Mouse (Mus musculus): Measurements from ENCODE around the gene En1. TPM values are rescaled to one million over a fixed set of nuclear protein-coding genes. Genes with fewer than 3 reads are reported as not detected.

Gene En1
- total RNA-seq, 1 experiment = 1.2 TPM

GRCm38 (mm10) chr1:120595471-120596240, 6.6 kb upstream of the En1 start:
- no peak overlapping the region for H3K4me3 ChIP-seq (ENCODE audit: insufficient read depth in 1 of 2, low read depth in 1 of 2, low read length in 2 of 2, poor library complexity in 1 of 2, severe bottlenecking in 1 of 2)
- in situ Hi-C loops (cut with MboI; ENCODE audit: low sequenced_read_pairs in 2 of 2, unreplicated experiment in 2 of 2) = loop anchor here (5.0 to 25.0 kb wide), 3 partner anchors 253 to 592 kb away; partner anchors contain the start of gene C1ql2 (in 1 of the 2)
- no peak for TF ChIP-seq ZC3H11A (IDR thresholded peaks at IDR 0.05; ENCODE audit: borderline replicate concordance, low read depth, low read length)
- no peak for TF ChIP-seq CHD2 (IDR thresholded peaks at IDR 0.05; ENCODE audit: low read depth, low read length)
- TF ChIP-seq HCFC1 (IDR thresholded peaks at IDR 0.05; ENCODE audit: borderline replicate concordance, insufficient read depth, low read length) = no peak
- H3K27ac ChIP-seq (ENCODE audit: insufficient read depth, low read depth, low read length, poor library complexity, severe bottlenecking) = no peak overlapping the region
- no peak overlapping the region for H3K9ac ChIP-seq (ENCODE audit: insufficient read depth, low read depth, low read length, poor library complexity, severe bottlenecking)
- DNase-seq (ENCODE audit: low read depth, low spot score) = no peak
- peaks cover 0 to 8% of the 10 kb centered on the region in 2 experiments; a peak in 1 of 4 replicates for H3K4me1 ChIP-seq (ENCODE audit: control insufficient read depth in 2 of 2, insufficient read depth in 2 of 2, low read length in 2 of 2, poor library complexity in 1 of 2)
- H3K9me3 ChIP-seq (ENCODE audit: control insufficient read depth, insufficient read depth, low read depth, low read length) = no peaks in the 10 kb centered on the region
- H3K36me3 ChIP-seq (ENCODE audit: control insufficient read depth, insufficient read depth, low read length, poor library complexity, severe bottlenecking) = no peaks in the 10 kb centered on the region

GRCm38 (mm10) chr1:120596319-120596718, 5.9 kb upstream of the En1 start:
- Histone ChIP-seq H3K9ac (ENCODE audit: insufficient read depth, low read depth, low read length, poor library complexity, severe bottlenecking) (no peak overlapping the region), H3K36me3 (ENCODE audit: control insufficient read depth, insufficient read depth, low read length, poor library complexity, severe bottlenecking) (no peaks in the 10 kb centered on the region), H3K4me1 (ENCODE audit: control insufficient read depth in 2 of 2, insufficient read depth in 2 of 2, low read length in 2 of 2, poor library complexity in 1 of 2) (peaks cover 0 to 8% of the 10 kb centered on the region in 2 experiments; a peak in 1 of 4 replicates), H3K9me3 (ENCODE audit: control insufficient read depth, insufficient read depth, low read depth, low read length) (no peaks in the 10 kb centered on the region), H3K4me3 (ENCODE audit: insufficient read depth in 1 of 2, low read depth in 1 of 2, low read length in 2 of 2, poor library complexity in 1 of 2, severe bottlenecking in 1 of 2) (peak overlapping the region in 1 of 2 experiments; percentile 39; a peak in 3 of 4 replicates), H3K27ac (ENCODE audit: insufficient read depth, low read depth, low read length, poor library complexity, severe bottlenecking) (no peak overlapping the region)
- DNase-seq (ENCODE audit: low read depth, low spot score) = no peak
- TF ChIP-seq MAFK (IDR thresholded peaks at IDR 0.05; ENCODE audit: insufficient read depth, low read depth, low read length) (no peak), HCFC1 (IDR thresholded peaks at IDR 0.05; ENCODE audit: borderline replicate concordance, insufficient read depth, low read length) (no peak), ZC3H11A (IDR thresholded peaks at IDR 0.05; ENCODE audit: borderline replicate concordance, low read depth, low read length) (no peak), ZNF384 (IDR thresholded peaks at IDR 0.05; ENCODE audit: low read depth, low read length) (no peak), CHD2 (IDR thresholded peaks at IDR 0.05; ENCODE audit: low read depth, low read length) (no peak)
- in situ Hi-C loops (cut with MboI; ENCODE audit: low sequenced_read_pairs in 2 of 2, unreplicated experiment in 2 of 2) = loop anchor here (5.0 to 25.0 kb wide), 3 partner anchors 254 to 591 kb away; partner anchors contain the start of gene C1ql2 (in 1 of the 2)

- H3K4me1 ChIP-seq (ENCODE audit: control insufficient read depth in 2 of 2, insufficient read depth in 2 of 2, low read length in 2 of 2, poor library complexity in 1 of 2) = peaks cover 0 to 8% of the 10 kb centered on the region in 2 experiments; a peak in 1 of 4 replicates
- DNase-seq (ENCODE audit: low read depth, low spot score) = no peak
- H3K9ac ChIP-seq (ENCODE audit: insufficient read depth, low read depth, low read length, poor library complexity, severe bottlenecking) = no peak overlapping the region
- H3K36me3 ChIP-seq (ENCODE audit: control insufficient read depth, insufficient read depth, low read length, poor library complexity, severe bottlenecking) = no peaks in the 10 kb centered on the region
- no peak for TF ChIP-seq ZNF384 (IDR thresholded peaks at IDR 0.05; ENCODE audit: low read depth, low read length)
- TF ChIP-seq ZC3H11A (IDR thresholded peaks at IDR 0.05; ENCODE audit: borderline replicate concordance, low read depth, low read length) = no peak
- no peak for TF ChIP-seq MAFK (IDR thresholded peaks at IDR 0.05; ENCODE audit: insufficient read depth, low read depth, low read length)
- no peak for TF ChIP-seq CHD2 (IDR thresholded peaks at IDR 0.05; ENCODE audit: low read depth, low read length)
- no peak for TF ChIP-seq HCFC1 (IDR thresholded peaks at IDR 0.05; ENCODE audit: borderline replicate concordance, insufficient read depth, low read length)
- H3K4me3 ChIP-seq (ENCODE audit: insufficient read depth in 1 of 2, low read depth in 1 of 2, low read length in 2 of 2, poor library complexity in 1 of 2, severe bottlenecking in 1 of 2) = peak overlapping the region; percentile 15 to 39; a peak in 3 of 4 replicates
- in situ Hi-C loops (cut with MboI; ENCODE audit: low sequenced_read_pairs in 2 of 2, unreplicated experiment in 2 of 2) = loop anchor here (5.0 to 25.0 kb wide), 3 partner anchors 254 to 591 kb away; partner anchors contain the start of gene C1ql2 (in 1 of the 2)
- no peaks in the 10 kb centered on the region for H3K9me3 ChIP-seq (ENCODE audit: control insufficient read depth, insufficient read depth, low read depth, low read length)
- no peak overlapping the region for H3K27ac ChIP-seq (ENCODE audit: insufficient read depth, low read depth, low read length, poor library complexity, severe bottlenecking)
These were observed 5.4 kb upstream of the En1 start for GRCm38 (mm10) chr1:120596784-120597183.

- H3K4me1 ChIP-seq (ENCODE audit: control insufficient read depth in 2 of 2, insufficient read depth in 2 of 2, low read length in 2 of 2, poor library complexity in 1 of 2) = peaks cover 0 to 8% of the 10 kb centered on the region in 2 experiments; a peak in 1 of 4 replicates
- H3K36me3 ChIP-seq (ENCODE audit: control insufficient read depth, insufficient read depth, low read length, poor library complexity, severe bottlenecking) = no peaks in the 10 kb centered on the region
- no peak overlapping the region for H3K9ac ChIP-seq (ENCODE audit: insufficient read depth, low read depth, low read length, poor library complexity, severe bottlenecking)
- H3K9me3 ChIP-seq (ENCODE audit: control insufficient read depth, insufficient read depth, low read depth, low read length) = no peaks in the 10 kb centered on the region
- H3K27ac ChIP-seq (ENCODE audit: insufficient read depth, low read depth, low read length, poor library complexity, severe bottlenecking) = no peak overlapping the region
- TF ChIP-seq ZNF384 (IDR thresholded peaks at IDR 0.05; ENCODE audit: low read depth, low read length) = no peak
- no peak for TF ChIP-seq MAFK (IDR thresholded peaks at IDR 0.05; ENCODE audit: insufficient read depth, low read depth, low read length)
- no peak for TF ChIP-seq ZC3H11A (IDR thresholded peaks at IDR 0.05; ENCODE audit: borderline replicate concordance, low read depth, low read length)
- TF ChIP-seq HCFC1 (IDR thresholded peaks at IDR 0.05; ENCODE audit: borderline replicate concordance, insufficient read depth, low read length) = no peak
- no peak for TF ChIP-seq CHD2 (IDR thresholded peaks at IDR 0.05; ENCODE audit: low read depth, low read length)
- in situ Hi-C loops (cut with MboI; ENCODE audit: low sequenced_read_pairs in 2 of 2, unreplicated experiment in 2 of 2) = loop anchor here (5.0 to 25.0 kb wide), 3 partner anchors 255 to 590 kb away; partner anchors contain the start of gene C1ql2 (in 1 of the 2)
- H3K4me3 ChIP-seq (ENCODE audit: insufficient read depth in 1 of 2, low read depth in 1 of 2, low read length in 2 of 2, poor library complexity in 1 of 2, severe bottlenecking in 1 of 2) = no peak overlapping the region
- DNase-seq (ENCODE audit: low read depth, low spot score) = no peak
These were observed 4.9 kb upstream of the En1 start for GRCm38 (mm10) chr1:120597271-120597670.
